Mouse (Mus musculus) hindbrain, embryonic 15.5 days (tissue): Measurements from ENCODE around the gene Ccdc93. TPM values are rescaled to one million over a fixed set of nuclear protein-coding genes. Genes with fewer than 3 reads are reported as not detected.
A peak's percentile ranks its signal among the peaks of the same experiment; 100 is the strongest.

ENCODE experiments used
- ATAC-seq: fragments of 200-750 bp; cut with Nextera tagmentation; 2 replicates; pipeline ENCODE4 v1.8.0; 2017; ENCODE audit warnings: low read depth, moderate number of reproducible peaks, moderate TSS enrichment; ENCODE audit not compliant: low FRiP score
- H3K27ac ChIP-seq: fragments of 300-500 bp; sonication (generic); replicated peaks from 2 replicates; pipeline ENCODE4 v1.5.1; 2015; ENCODE audit warnings: mild to moderate bottlenecking, inconsistent platforms
- H3K27me3 ChIP-seq: fragments of 300-500 bp; sonication (generic); 2 replicates; pipeline ENCODE4 v1.6.1; 2015; ENCODE audit warnings: control low read depth, inconsistent platforms
- H3K36me3 ChIP-seq: fragments of 300-500 bp; sonication (generic); 2 replicates; pipeline ENCODE4 v1.6.1; 2015; ENCODE audit warnings: control low read depth, inconsistent platforms
- H3K4me1 ChIP-seq: fragments of 300-500 bp; sonication (generic); replicated peaks from 2 replicates; pipeline ENCODE4 v1.6.1; 2015; ENCODE audit warnings: control low read depth, inconsistent platforms
- H3K4me2 ChIP-seq: fragments of 300-500 bp; sonication (generic); 2 replicates; pipeline ENCODE4 v1.6.1; 2015; ENCODE audit warnings: moderate library complexity, mild to moderate bottlenecking, inconsistent platforms
- H3K4me3 ChIP-seq: fragments of 300-500 bp; sonication (generic); 2 replicates; pipeline ENCODE4 v1.5.1; 2015; ENCODE audit warnings: mild to moderate bottlenecking, inconsistent platforms
- H3K9ac ChIP-seq: fragments of 300-500 bp; sonication (generic); 2 replicates; pipeline ENCODE4 v1.6.1; 2015; ENCODE audit warnings: inconsistent platforms
- H3K9me3 ChIP-seq: fragments of 300-500 bp; sonication (generic); 2 replicates; pipeline ENCODE4 v1.6.1; 2016; ENCODE audit warnings: control low read depth, inconsistent platforms
- WGBS: fragments of 180-500 bp; shearing (Covaris S2); methylation state at CpG from one replicate; pipeline ENCODE4 v1.1.7; 2015; 5-methylcytosine and 5-hydroxymethylcytosine counted together
- polyA plus RNA-seq: library from polyadenylated mRNA; unstranded; fragments of >200 nt; fragmentation: Nextera tagmentation; extraction: Ambion mirVana; gene quantifications from 2 replicates; pipeline ENCODE4 v1.2.1, GENCODE M21; 2015

Ccdc93 gene
- polyA plus RNA-seq, 1 experiment from 2014 or later: 11.4 TPM

DNA sequence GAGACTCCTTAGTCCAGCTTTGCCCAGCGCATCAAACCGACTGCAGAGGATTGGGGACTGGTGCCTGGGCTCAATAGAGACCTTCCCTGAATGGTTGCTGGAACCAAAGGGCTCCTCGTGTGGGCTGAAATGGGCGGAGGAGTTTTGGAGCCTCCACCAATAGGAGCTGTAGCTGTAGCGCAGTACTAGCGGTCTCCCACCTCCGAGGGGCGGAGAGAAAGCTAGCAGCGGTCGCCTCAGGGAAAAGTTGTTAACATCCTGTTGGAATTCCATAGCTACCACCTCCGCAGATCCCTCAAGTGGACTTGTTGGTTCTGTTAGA, 97.5 kb downstream of the Ccdc93 start, which contains the start of gene Htr5b:
TSS of gene Htr5b (minus strand) at position 67 of the 322 bp plus-strand sequence.
- H3K36me3 ChIP-seq: no peaks in the 10 kb centered on the region
- H3K4me3 ChIP-seq: peak within 1 kb of the TSS; percentile 40
- H3K9ac ChIP-seq: no peak within 1 kb of the TSS; the same call in 1 of the 2 replicates
- no peak within 1 kb of the TSS for H3K27ac ChIP-seq
- peaks cover 33% of the 10 kb centered on the region for H3K27me3 ChIP-seq
- WGBS: 3% methylated on average over 11 of the region's 11 CpGs
- no peaks in the 10 kb centered on the region for H3K9me3 ChIP-seq
- peak within 1 kb of the TSS; percentile 83 for H3K4me2 ChIP-seq
- peaks cover 17% of the 10 kb centered on the region for H3K4me1 ChIP-seq
- peak; percentile 92 for ATAC-seq

DNA sequence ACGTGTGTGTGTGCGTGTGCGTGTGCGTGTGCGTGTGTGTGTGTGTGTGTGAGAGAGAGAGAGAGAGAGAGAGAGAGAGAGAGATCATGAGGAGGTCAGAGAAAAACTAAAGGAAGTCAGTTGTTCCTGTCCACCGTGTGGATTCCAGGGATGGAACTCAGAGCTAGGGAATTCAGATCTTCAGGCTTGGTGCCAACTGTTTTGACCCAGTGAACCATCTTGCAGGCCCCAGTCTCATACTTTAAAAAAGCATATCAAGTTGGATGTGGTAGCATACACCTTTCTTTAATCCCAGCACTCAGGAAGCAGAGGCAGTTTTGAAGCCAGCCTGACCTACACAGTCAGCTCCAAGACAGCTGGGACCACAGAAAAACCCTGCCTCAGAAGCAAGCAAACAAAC, 98.4 kb downstream of the Ccdc93 start:
- Histone ChIP-seq H3K36me3 (no peaks in the 10 kb centered on the region), H3K4me2 (no peak overlapping the region), H3K4me3 (no peak overlapping the region), H3K27ac (no peak overlapping the region), H3K9ac (no peak overlapping the region), H3K27me3 (peaks cover 33% of the 10 kb centered on the region), H3K9me3 (no peaks in the 10 kb centered on the region), H3K4me1 (peaks cover 17% of the 10 kb centered on the region)
- ATAC-seq: no peak
- 87% methylated on average over 6 of the region's 6 CpGs for WGBS

DNA sequence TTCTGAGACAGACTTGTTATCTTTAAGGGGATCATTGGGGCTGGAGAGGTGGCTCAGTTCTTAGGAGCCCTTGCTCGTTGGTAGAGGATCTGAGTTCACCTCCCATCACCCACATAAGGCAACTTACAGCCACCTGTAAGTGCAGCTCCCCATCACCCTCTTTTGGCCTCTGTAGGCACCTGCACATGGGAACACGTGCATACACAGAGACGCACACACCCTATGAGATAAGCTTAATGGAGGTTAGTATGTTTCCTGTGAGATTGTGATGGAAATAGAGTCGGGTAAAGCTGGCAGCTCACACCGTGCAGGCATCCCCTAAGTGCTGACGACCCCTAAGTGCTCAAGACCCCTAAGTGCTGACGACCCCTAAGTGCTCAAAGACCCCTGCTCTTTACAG, 100.6 kb downstream of the Ccdc93 start:
- Histone ChIP-seq H3K27ac (no peak overlapping the region), H3K27me3 (peaks cover 26% of the 10 kb centered on the region), H3K9ac (no peak overlapping the region), H3K9me3 (no peaks in the 10 kb centered on the region), H3K4me1 (peaks cover 17% of the 10 kb centered on the region), H3K4me2 (no peak overlapping the region), H3K4me3 (no peak overlapping the region), H3K36me3 (no peaks in the 10 kb centered on the region)
- no peak for ATAC-seq
- WGBS: 75% methylated on average over 7 of the region's 7 CpGs

DNA sequence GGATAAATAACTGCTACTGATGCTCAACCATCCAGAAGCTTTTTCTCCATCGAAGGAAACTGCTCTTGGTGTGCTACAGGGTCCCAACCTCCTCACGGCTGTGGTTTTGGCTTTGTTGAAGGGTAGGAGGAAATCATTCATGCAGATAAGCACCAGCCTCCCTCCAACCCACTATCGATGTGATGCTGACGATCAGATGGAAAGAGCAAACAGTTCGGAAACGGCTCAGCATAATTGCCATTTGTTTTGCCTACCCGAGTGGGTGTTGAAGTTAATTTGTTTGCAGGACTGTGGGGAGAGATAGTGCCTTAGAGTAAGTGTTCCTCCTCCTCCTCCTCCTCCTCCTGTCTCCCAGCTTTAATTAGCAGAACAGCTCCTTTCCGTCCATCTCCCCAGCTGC, 109.5 kb downstream of the Ccdc93 start:
- no peaks in the 10 kb centered on the region for H3K27me3 ChIP-seq
- no peak overlapping the region for H3K4me2 ChIP-seq
- H3K9me3 ChIP-seq: no peaks in the 10 kb centered on the region
- 76% methylated on average over 8 of the region's 8 CpGs for WGBS
- H3K9ac ChIP-seq: no peak overlapping the region
- ATAC-seq: no peak
- H3K36me3 ChIP-seq: no peaks in the 10 kb centered on the region
- no peak overlapping the region for H3K27ac ChIP-seq
- H3K4me3 ChIP-seq: no peak overlapping the region
- H3K4me1 ChIP-seq: no peaks in the 10 kb centered on the region

DNA sequence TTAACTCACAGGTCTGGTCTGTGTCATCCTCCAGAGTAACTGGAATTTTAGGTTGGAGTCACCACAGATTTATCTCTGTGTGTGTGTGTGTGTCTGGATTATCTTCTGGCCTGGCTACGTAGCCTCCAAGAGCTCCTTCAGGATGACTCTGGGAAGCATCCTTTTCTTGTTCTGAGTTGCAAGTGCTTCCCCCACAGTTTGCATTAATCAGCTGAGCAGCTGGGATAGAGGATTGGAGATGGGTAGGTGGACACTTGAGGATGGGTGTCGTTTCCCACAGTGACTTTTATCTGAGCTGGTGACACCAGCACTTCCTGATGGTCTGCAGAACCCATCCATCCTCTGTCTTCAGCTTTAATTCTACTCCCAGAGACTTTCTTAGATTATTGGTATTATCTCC, 116.0 kb downstream of the Ccdc93 start:
- 0 out of 2 replicates have a peak, but pooled peaks cover 7% of the 10 kb centered on the region for H3K36me3 ChIP-seq
- no peak overlapping the region for H3K9ac ChIP-seq

DNA sequence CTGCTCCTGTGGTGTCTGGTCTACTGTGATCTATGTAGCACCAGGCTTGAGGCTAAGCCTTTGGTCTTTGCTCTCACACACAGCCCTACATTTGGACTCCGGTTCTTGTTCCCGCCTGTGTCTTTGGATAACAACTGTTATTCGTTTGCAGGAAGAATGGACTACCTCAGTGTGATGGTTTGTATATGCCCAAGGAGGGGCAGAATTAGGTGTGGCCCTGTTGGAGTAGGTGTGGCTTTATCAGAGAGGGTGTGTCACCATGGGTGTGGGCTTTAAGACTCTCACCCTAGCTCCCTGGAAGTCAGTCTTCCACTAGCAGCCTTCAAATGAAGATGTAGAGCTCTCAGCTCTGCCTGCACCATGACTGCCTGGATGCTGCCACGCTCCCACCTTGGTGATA, 117.8 kb downstream of the Ccdc93 start:
- Histone ChIP-seq H3K27ac (no peak overlapping the region), H3K4me1 (no peaks in the 10 kb centered on the region), H3K4me2 (no peak overlapping the region), H3K9me3 (no peaks in the 10 kb centered on the region), H3K4me3 (no peak overlapping the region), H3K9ac (no peak overlapping the region), H3K36me3 (peaks cover 20% of the 10 kb centered on the region; the same call in 1 of the 2 replicates), H3K27me3 (no peaks in the 10 kb centered on the region)
- ATAC-seq: no peak
- 93% methylated on average over 4 of the region's 4 CpGs for whole genome bisulfite sequencing

More for the DNA sequence above, 116.0 kb downstream of the Ccdc93 start:
- Histone ChIP-seq H3K4me3 (no peak overlapping the region), H3K27me3 (no peaks in the 10 kb centered on the region), H3K27ac (no peak overlapping the region), H3K9me3 (no peaks in the 10 kb centered on the region), H3K4me1 (no peaks in the 10 kb centered on the region), H3K4me2 (no peak overlapping the region)
- ATAC-seq: no peak
- 79% methylated on average over 2 of the region's 2 CpGs for WGBS

DNA sequence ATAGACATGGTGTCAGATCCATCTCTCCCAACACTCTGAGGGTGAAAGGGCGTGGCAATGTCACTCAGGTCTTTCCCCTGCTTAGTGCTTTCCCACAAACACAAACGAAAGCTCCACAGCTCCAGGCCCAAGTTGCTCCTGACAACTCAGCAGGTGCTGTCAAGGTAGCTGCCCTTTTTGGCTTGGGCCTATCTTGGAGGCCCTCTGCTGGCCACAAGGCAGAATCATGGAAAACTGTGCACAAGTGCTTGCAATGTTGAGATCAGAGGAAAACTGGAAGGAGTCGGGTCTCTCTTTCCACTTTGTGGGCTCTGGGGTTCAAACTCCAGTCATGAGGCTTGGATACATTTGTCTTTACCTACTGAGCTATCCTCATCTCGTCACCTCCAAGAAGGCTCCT, 118.6 kb downstream of the Ccdc93 start:
- Histone ChIP-seq H3K27ac (no peak overlapping the region), H3K9me3 (no peaks in the 10 kb centered on the region), H3K4me1 (no peaks in the 10 kb centered on the region), H3K4me3 (no peak overlapping the region), H3K36me3 (peaks cover 25% of the 10 kb centered on the region), H3K4me2 (no peak overlapping the region), H3K27me3 (no peaks in the 10 kb centered on the region), H3K9ac (no peak overlapping the region)
- ATAC-seq: no peak
- WGBS: 70% methylated on average over 4 of the region's 4 CpGs

DNA sequence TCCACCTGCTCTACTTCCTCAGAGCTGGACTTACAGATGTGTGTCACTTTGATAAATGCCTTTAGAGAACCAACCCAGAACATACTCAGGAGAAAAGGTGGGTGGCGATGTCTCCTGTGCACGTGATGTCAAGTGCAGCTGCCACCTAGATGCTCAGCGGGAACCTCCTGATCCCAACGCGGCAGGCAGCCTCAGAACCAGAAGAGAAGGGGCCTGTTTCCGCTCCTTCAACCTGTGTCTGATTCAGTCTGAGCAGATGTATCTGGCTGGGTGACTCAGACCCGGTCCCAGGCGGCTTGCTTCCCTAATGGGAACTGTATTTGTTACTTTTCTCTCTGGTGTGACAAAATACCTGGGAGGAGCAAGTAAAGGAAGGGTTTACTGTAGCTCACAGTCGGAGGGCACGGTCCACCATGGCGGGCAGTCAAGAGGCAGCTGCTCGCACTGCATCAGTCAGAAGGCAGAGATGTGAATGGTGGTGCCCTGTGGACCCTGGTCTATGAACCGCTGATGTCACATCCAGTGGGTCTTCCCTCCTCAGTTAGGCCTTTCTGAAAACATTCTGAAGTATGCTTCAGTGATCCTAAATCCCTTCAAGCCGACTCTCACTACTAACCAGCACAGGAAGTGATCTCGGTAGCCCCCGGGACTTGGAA, 120.1 kb downstream of the Ccdc93 start:
- Histone ChIP-seq H3K4me1 (no peaks in the 10 kb centered on the region), H3K27ac (no peak overlapping the region), H3K9me3 (no peaks in the 10 kb centered on the region), H3K27me3 (no peaks in the 10 kb centered on the region), H3K9ac (no peak overlapping the region), H3K4me2 (no peak overlapping the region), H3K36me3 (peaks cover 40% of the 10 kb centered on the region), H3K4me3 (no peak overlapping the region)
- no peak for ATAC-seq
- WGBS: 86% methylated on average over 16 of the region's 16 CpGs

DNA sequence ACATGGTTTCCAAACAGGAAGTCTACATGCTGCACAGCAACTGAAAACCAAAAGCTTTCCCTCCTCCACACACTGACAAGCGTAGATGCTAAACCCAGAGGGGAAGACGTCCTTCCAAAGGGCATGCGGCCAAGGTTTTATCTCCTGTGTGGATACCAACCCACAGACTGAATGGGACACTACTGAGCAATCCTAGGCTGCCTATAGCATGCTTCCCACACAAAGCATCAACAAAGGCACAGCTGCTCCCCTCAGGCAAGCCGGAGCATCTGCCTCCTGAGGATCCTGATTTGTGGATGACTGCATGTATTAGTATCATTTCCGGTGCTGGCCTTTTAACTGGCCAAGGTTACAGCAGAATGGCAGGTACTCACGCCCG, 120.6 kb downstream of the Ccdc93 start:
- no peaks in the 10 kb centered on the region for H3K4me1 ChIP-seq
- peaks cover 45% of the 10 kb centered on the region for H3K36me3 ChIP-seq
- H3K9ac ChIP-seq: no peak overlapping the region
- H3K4me3 ChIP-seq: no peak overlapping the region
- no peak overlapping the region for H3K4me2 ChIP-seq
- 64% methylated on average over 7 of the region's 7 CpGs for WGBS
- H3K27me3 ChIP-seq: no peaks in the 10 kb centered on the region
- no peaks in the 10 kb centered on the region for H3K9me3 ChIP-seq
- H3K27ac ChIP-seq: no peak overlapping the region
- peak; percentile 27; the same call in 1 of the 2 replicates for ATAC-seq

Other genes with a start within 250 kb of the Ccdc93 start
- gene Insig2, start 98.5 kb upstream of the Ccdc93 start, polyA plus RNA-seq: 38.5 and 47.3 TPM in 2 replicates
- gene Htr5b, start 97.4 kb downstream of the Ccdc93 start, polyA plus RNA-seq: 1.7 and 2.1 TPM in 2 replicates
- 31.6 and 37.9 TPM in 2 replicates for gene Ddx18, start 136.9 kb downstream of the Ccdc93 start, polyA plus RNA-seq